Mouse (Mus musculus) midbrain, embryonic 14.5 days (tissue): ENCODE data around the gene Pim3. TPM values are rescaled to one million over a fixed set of nuclear protein-coding genes. Genes with fewer than 3 reads are reported as not detected.

Experiments used
- ATAC-seq: fragments of 200-750 bp; cut with Nextera tagmentation; 2 replicates; pipeline ENCODE4 v1.8.0; 2017; ENCODE audit warnings: moderate number of reproducible peaks, moderate library complexity; ENCODE audit not compliant: low FRiP score, low TSS enrichment
- DNase-seq: peaks from one replicate; pipeline ENCODE4 v3.0.0-alpha.2; 2015
- H3K27ac ChIP-seq: fragments of 300-500 bp; sonication (generic); replicated peaks from 2 replicates; pipeline ENCODE4 v1.5.1; 2014; ENCODE audit warnings: mild to moderate bottlenecking, low read depth, low read length, moderate library complexity
- H3K27me3 ChIP-seq: fragments of 300-500 bp; sonication (generic); 2 replicates; pipeline ENCODE4 v1.6.1; 2014; ENCODE audit warnings: low read length, control low read depth, mixed read lengths; ENCODE audit not compliant: control insufficient read depth, insufficient read depth
- H3K36me3 ChIP-seq: fragments of 300-500 bp; sonication (generic); 2 replicates; pipeline ENCODE4 v1.6.1; 2014; ENCODE audit warnings: low read length, control low read depth; ENCODE audit not compliant: control insufficient read depth, insufficient read depth
- H3K4me1 ChIP-seq: fragments of 300-500 bp; sonication (generic); 2 replicates; pipeline ENCODE4 v1.6.1; 2014; ENCODE audit warnings: mild to moderate bottlenecking, antibody characterized with exemption, low read length, control low read depth; ENCODE audit not compliant: control insufficient read depth, insufficient read depth
- H3K4me2 ChIP-seq: fragments of 300-500 bp; sonication (generic); 2 replicates; pipeline ENCODE4 v1.6.1; 2014; ENCODE audit warnings: mild to moderate bottlenecking, low read length, moderate library complexity
- H3K4me3 ChIP-seq: fragments of 300-500 bp; sonication (generic); replicated peaks from 2 replicates; pipeline ENCODE4 v1.5.1; 2014; ENCODE audit warnings: low read depth, low read length
- H3K9ac ChIP-seq: fragments of 300-500 bp; sonication (generic); replicated peaks from 2 replicates; pipeline ENCODE4 v1.6.1; 2014; ENCODE audit warnings: mild to moderate bottlenecking, low read length, moderate library complexity
- H3K9me3 ChIP-seq: fragments of 300-500 bp; sonication (generic); 2 replicates; pipeline ENCODE4 v1.6.1; 2016; ENCODE audit warnings: low read length, control low read depth, mixed read lengths; ENCODE audit not compliant: control insufficient read depth
- WGBS: fragments of 180-500 bp; shearing (Covaris S2); extraction: QIAGEN DNeasy Blood & Tissue Kit; methylation state at CpG from one replicate; pipeline ENCODE4 v1.1.7; 2014; 5-methylcytosine and 5-hydroxymethylcytosine counted together
- polyA plus RNA-seq: library from polyadenylated mRNA; unstranded; fragments of >200 nt; fragmentation: Nextera tagmentation; extraction: Ambion mirVana; gene quantifications from 2 replicates; pipeline ENCODE4 v1.2.1, GENCODE M21; 2014

Gene Pim3
- polyA plus RNA-seq, 1 experiment from 2014 or later = 49.1 TPM

DNA sequence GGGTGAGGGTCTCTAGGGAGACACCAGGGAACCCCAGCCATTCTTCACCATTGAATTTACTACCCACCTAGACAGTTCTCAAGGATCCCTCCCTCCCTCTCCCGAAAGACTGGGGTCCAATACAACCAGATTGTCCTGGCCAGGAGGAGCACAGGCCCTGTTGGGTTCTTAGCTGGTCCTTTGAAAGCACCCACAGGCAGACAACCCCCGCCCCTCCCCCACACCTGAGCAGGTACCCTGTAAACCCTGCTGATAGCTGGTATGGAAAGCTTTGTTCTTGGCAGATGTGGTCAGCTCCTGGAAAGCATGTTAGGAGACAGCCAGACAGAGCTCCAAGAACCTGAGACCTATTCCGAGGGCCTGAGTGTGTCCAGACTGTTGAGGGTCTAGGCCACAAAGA, 1.2 kb upstream of the Pim3 start:
- no peak overlapping the region for H3K4me2 ChIP-seq

DNA sequence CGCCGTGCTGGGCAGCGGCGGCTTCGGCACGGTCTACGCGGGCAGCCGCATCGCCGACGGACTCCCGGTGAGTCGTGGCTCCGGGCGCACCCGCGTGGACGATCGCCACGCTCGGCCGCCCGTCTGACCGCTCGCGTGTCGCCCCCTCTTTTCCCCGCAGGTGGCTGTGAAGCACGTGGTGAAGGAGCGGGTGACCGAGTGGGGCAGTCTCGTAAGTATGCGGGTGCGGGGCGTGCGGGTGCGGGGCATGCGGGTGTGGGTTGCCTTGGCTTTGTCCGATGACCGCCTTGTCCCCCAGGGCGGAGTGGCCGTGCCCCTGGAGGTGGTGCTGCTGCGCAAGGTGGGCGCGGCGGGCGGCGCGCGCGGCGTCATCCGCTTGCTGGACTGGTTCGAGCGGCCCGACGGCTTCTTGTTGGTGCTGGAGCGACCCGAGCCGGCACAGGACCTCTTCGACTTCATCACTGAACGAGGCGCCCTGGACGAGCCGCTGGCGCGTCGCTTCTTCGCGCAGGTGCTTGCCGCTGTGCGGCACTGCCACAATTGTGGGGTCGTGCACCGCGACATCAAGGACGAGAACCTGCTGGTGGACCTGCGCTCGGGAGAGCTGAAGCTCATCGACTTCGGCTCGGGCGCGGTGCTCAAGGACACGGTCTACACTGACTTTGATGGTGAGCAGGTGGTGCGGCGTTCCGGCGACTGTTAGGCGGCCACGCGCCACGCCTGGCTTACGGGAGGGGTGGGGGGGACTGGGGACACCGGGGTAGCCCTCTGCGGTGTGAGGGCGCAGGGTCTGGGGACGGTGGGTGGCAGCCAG, 1.1 kb downstream of the Pim3 start:
- Histone ChIP-seq H3K4me1 (peaks cover 17% of the 10 kb centered on the region), H3K27ac (peak overlapping the region; percentile 98), H3K27me3 (no peaks in the 10 kb centered on the region), H3K9ac (peak overlapping the region; percentile 84), H3K9me3 (no peaks in the 10 kb centered on the region), H3K36me3 (peaks cover 29% of the 10 kb centered on the region), H3K4me2 (peak overlapping the region; percentile 87), H3K4me3 (peak overlapping the region; percentile 95)
- WGBS = under 1% methylated on average over 98 of the region's 98 CpGs
- ATAC-seq = peak; percentile 0; the same call in 1 of the 2 replicates
- peak; percentile 67 for DNase-seq

More for the DNA sequence above, 1.2 kb upstream of the Pim3 start:
- WGBS = 94% methylated on average over 3 of the region's 3 CpGs
- Histone ChIP-seq H3K4me3 (no peak overlapping the region), H3K9me3 (no peaks in the 10 kb centered on the region), H3K4me1 (peaks cover 17% of the 10 kb centered on the region), H3K9ac (no peak overlapping the region), H3K27me3 (no peaks in the 10 kb centered on the region), H3K27ac (no peak overlapping the region), H3K36me3 (peaks cover 14% of the 10 kb centered on the region)
- ATAC-seq (no peak), DNase-seq (no peak)

DNA sequence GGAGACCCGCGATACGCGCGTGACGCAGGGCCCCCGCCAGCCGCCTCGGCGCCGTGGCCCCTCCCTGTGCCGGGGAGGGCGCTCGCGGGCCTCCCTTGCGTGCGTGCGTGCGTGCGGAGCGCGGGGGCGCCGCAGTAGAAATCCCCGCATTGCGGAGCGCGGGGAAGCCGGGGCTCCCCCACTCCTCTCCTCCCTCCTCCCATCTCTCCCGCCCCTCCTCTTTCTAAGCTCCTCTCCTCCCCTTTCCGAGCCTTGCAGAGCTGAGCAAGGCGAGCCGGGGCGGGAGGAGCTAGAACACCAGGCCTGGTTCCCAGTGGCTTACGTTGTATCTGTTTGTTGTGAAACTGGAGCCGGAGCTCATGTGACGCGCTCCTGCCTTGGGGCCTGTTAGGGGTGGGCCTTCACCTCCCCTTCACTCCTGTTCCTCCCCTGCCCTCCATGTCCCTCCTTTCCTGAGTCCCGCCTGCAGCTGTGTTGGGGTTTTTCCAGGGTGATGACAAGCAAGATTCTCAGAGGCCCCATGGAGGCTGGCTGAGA, 1.8 kb downstream of the Pim3 start:
- ATAC-seq (peak; percentile 67), DNase-seq (peak; percentile 91)
- Histone ChIP-seq H3K27me3 (no peaks in the 10 kb centered on the region), H3K4me3 (peak overlapping the region; percentile 95), H3K9ac (peak overlapping the region; percentile 84), H3K4me1 (peaks cover 17% of the 10 kb centered on the region), H3K4me2 (peak overlapping the region; percentile 87), H3K9me3 (no peaks in the 10 kb centered on the region), H3K36me3 (peaks cover 29% of the 10 kb centered on the region), H3K27ac (peak overlapping the region; percentile 98)
- 0% methylated on average over 35 of the region's 39 CpGs for WGBS

DNA sequence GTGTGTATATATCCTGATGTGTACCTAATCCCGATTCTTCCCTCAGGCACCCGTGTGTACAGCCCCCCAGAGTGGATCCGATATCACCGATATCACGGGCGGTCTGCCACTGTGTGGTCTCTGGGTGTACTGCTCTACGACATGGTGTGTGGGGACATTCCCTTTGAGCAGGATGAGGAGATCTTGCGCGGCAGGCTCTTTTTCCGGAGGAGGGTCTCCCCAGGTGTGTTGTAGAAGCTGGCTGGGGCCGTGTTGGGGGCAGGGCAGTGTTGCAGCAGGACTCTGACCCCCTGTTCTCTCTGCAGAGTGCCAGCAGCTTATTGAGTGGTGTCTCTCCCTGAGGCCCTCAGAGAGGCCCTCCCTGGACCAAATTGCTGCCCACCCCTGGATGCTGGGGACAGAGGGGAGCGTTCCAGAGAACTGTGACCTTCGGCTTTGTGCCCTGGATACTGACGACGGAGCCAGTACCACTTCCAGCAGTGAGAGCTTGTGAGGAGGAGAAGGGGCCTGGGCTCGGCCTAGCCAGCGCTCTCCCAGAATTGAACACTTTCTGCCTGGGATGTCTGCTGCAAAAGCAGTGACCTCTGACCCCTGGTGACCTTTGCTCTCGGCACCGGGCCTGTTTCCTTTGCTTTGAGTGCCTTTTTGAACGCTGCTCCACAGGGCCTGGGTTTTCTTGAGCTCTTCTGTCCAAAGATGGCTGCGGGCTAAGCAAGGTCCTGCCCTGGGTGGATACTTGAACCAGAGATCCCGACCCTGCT, 2.5 kb downstream of the Pim3 start:
- DNase-seq (no peak), ATAC-seq (peak; percentile 3; the same call in 1 of the 2 replicates)
- H3K9me3 ChIP-seq = no peaks in the 10 kb centered on the region
- peaks cover 17% of the 10 kb centered on the region for H3K4me1 ChIP-seq
- H3K9ac ChIP-seq = peak overlapping the region; percentile 84
- peaks cover 29% of the 10 kb centered on the region for H3K36me3 ChIP-seq
- H3K27me3 ChIP-seq = no peaks in the 10 kb centered on the region
- peak overlapping the region; percentile 95 for H3K4me3 ChIP-seq
- peak overlapping the region; percentile 87 for H3K4me2 ChIP-seq
- H3K27ac ChIP-seq = peak overlapping the region; percentile 98
- WGBS = 36% methylated on average over 22 of the region's 22 CpGs

DNA sequence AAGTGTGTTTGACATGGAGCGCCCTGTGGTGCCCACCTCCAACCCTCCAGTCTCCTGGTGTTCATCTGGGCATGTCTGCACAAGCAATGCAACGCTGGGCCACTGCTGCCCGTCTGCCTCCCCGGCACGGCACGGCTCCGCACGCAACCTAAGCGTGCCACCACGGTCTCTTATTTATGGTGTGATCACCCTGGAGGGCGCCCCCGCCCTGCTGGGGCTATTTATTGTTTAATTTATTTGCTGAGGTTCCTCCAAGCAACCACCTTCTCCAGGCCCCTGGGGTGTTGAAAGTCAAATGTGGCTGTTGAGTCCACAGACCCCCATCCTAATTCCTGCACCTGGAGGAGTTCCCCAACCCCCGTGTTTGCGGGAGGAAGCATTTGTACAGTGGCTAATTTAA, 3.1 kb downstream of the Pim3 start:
- no peak overlapping the region for H3K27ac ChIP-seq
- H3K9me3 ChIP-seq = no peaks in the 10 kb centered on the region
- peaks cover 29% of the 10 kb centered on the region for H3K36me3 ChIP-seq
- WGBS = 94% methylated on average over 14 of the region's 14 CpGs
- peak overlapping the region; percentile 87 for H3K4me2 ChIP-seq
- DNase-seq = no peak
- no peak for ATAC-seq
- H3K27me3 ChIP-seq = no peaks in the 10 kb centered on the region
- H3K4me3 ChIP-seq = peak overlapping the region; percentile 95; the same call in 1 of the 2 replicates
- H3K9ac ChIP-seq = no peak overlapping the region
- H3K4me1 ChIP-seq = peaks cover 17% of the 10 kb centered on the region

DNA sequence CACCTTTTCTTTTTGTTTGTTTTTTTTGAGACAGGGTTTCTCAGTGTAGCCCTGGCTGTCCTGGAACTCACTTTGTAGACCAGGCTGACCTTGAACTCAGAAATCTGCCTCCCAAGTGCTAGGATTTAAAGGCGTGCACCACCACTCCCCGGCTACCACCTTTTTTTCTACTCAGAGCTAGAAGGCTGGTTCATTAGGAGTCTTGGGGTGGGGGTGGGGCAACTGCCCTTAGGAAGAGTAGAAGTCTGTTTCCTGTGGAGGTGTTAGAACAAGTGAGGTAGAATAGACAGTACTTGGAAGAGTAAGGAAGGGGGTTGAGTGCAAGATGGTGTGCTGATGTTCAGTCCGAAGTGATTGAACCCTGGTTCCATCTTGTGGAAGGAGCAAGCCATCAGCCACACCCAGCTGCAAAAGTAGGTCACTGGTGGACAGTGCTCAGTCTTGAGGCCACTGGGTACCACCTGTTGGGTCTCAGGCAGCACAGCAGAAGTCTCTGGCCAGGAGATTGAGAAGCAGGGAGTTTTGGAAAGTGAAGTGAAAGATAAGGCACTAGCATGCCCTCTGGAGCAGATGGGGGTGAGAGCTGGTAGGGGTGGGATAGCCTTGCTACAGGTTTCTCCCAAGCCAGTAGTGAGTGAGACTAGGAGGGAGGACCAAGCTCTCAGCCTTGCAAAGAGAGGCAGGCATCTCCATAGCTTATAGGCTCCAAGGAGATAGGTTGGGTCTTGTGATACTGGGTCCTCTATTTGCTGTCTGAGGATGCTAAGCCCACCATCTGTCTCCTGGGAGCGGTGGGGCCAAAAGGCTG, 4.1 kb downstream of the Pim3 start:
- Histone ChIP-seq H3K27ac (no peak overlapping the region), H3K4me3 (no peak overlapping the region), H3K36me3 (peaks cover 29% of the 10 kb centered on the region), H3K9ac (no peak overlapping the region), H3K4me2 (no peak overlapping the region), H3K4me1 (peaks cover 17% of the 10 kb centered on the region), H3K9me3 (no peaks in the 10 kb centered on the region), H3K27me3 (no peaks in the 10 kb centered on the region)
- ATAC-seq (no peak), DNase-seq (no peak)
- 87% methylated on average over 4 of the region's 4 CpGs for WGBS

DNA sequence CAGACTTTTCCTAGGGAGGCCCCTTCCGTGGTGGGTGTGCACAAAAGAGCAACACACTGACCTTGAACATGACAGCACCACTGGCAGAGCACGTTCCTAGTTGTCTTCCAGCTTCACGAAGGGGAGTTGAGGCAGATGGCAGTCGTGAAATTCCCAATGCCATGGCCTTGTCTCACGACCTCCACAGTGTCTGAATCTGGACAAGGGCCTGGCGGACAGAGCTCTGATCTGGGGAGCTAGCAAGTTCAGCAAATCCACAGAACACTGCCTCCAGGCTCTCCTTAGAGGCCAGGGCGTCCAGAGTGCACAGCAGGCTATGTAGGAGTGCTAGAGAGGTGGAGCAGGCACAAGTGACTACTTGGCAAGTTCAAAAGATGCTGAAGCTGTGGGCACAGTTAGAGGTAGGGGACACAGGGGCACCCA, 5.0 kb downstream of the Pim3 start:
- H3K27ac ChIP-seq = no peak overlapping the region

DNA sequence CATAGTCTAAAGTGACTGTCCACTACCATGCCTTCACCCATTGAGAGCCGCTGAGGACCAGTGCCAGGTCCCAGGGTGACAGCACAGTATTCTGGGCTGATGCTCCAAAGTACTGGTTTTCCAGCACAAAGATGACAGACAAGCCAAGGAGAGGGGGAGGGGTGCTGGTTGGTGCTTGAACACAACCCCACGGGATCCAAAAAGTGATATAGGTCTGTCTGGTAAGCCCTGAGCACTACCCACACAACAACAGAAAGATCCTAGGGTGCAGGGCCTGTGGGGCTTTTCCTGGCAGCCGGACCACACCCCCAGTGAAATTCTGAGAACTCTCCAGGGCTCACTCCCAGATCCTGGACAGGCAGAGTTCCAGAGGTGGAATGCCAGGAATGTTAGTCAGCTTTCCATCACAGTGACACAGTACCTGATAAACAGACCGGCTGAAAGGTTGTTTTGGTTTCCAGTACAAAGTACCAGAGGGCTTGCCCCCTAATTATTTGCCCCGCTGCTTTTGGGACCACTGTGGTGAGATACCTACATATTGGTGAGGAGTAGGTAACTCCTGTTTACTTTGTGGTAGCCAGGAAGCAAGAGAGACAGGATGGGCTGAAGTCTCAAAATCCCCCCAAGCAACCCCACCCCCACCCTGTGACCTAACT, 5.5 kb downstream of the Pim3 start:
- H3K27ac ChIP-seq = no peak overlapping the region
- no peak overlapping the region for H3K4me3 ChIP-seq
- DNase-seq = no peak
- H3K4me1 ChIP-seq = peaks cover 12% of the 10 kb centered on the region
- no peaks in the 10 kb centered on the region for H3K9me3 ChIP-seq
- peaks cover 29% of the 10 kb centered on the region for H3K36me3 ChIP-seq
- H3K27me3 ChIP-seq = no peaks in the 10 kb centered on the region
- no peak for ATAC-seq
- WGBS = 51% methylated on average over 5 of the region's 5 CpGs
- H3K4me2 ChIP-seq = no peak overlapping the region
- no peak overlapping the region for H3K9ac ChIP-seq

More for the DNA sequence above, 5.0 kb downstream of the Pim3 start:
- Histone ChIP-seq H3K27me3 (no peaks in the 10 kb centered on the region), H3K36me3 (peaks cover 29% of the 10 kb centered on the region), H3K4me3 (no peak overlapping the region), H3K4me2 (no peak overlapping the region), H3K9ac (no peak overlapping the region), H3K9me3 (no peaks in the 10 kb centered on the region), H3K4me1 (peaks cover 12% of the 10 kb centered on the region)
- DNase-seq = no peak
- 64% methylated on average over 7 of the region's 7 CpGs for WGBS
- no peak for ATAC-seq
